24 mouse cellular contexts compared by ENCODE assay signal in the genomic region with DNA sequence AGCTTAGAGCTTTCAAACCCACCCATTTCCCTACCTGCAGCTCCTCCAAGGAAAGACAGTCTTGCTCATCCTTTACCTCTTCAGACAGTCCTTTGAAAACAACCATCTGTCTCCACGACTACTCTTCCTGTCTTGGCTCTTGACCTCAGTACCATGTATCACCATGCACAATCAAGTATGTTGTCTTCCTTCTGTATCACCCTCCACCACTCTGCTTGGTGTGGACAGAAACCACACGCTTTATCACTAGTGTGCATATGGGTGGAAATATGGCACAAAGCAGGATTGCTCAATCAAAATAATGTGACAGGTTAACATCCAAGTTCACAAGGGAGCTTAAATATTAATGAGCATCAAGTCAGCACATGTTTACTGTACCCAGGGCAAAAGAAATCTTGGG.
DNase-seq lines count a peak whose midpoint lies in the region; ATAC-seq and TF ChIP-seq lines count a peak whose summit lies in the region.
"Had no signal": no experiment of that assay in that cellular context is flagged by ENCODE, and none has a peak within 500 bp of the region (broad histone marks: within the 10 kb centered on the region; RNA-seq: fewer than 3 reads in every experiment).

No protein-coding gene starts in this region.

- no peak for TF ChIP-seq CTCF in liver, adult 2 months (IDR thresholded peaks at IDR 0.05; ENCODE audit: low read depth, low read length)
- TF ChIP-seq CTCF in liver, postnatal 0 days (IDR thresholded peaks at IDR 0.05; ENCODE audit: low read depth), result no peak

- H3K27ac ChIP-seq in liver, adult 2 months (replicated peaks; ENCODE audit: insufficient read depth, low read depth, low read length), result no peak overlapping the region
- no peak overlapping the region for H3K27ac ChIP-seq in liver, postnatal 0 days (ENCODE audit: low read depth)
- H3K27ac ChIP-seq: embryonic facial prominence, embryonic 10.5 days; embryonic facial prominence, embryonic 12.5 days; forebrain, embryonic 13.5 days; forebrain, embryonic 15.5 days had no signal

- H3K36me3 ChIP-seq in liver, adult 2 months (ENCODE audit: control insufficient read depth, insufficient read depth, low read length), result no peaks in the 10 kb centered on the region
- H3K36me3 ChIP-seq in liver, postnatal 0 days (replicated peaks; ENCODE audit: insufficient read depth, low read length), result no peaks in the 10 kb centered on the region
- H3K36me3 ChIP-seq: embryonic facial prominence, embryonic 10.5 days; embryonic facial prominence, embryonic 12.5 days; forebrain, embryonic 15.5 days; G1E had no signal

- no peaks in the 10 kb centered on the region for H3K27me3 ChIP-seq in liver, adult 2 months (ENCODE audit: control insufficient read depth, insufficient read depth, low read length)
- no peaks in the 10 kb centered on the region for H3K27me3 ChIP-seq in liver, postnatal 0 days (ENCODE audit: insufficient read depth, low read length)
- H3K27me3 ChIP-seq: embryonic facial prominence, embryonic 12.5 days; forebrain, embryonic 13.5 days; forebrain, embryonic 15.5 days; Patski had no signal

- WGBS in liver, adult 2 months, result 46% methylated on average over 2 of the region's 2 CpGs
- WGBS in liver, postnatal 0 days (ENCODE audit: insufficient replicate concordance), result 43% methylated on average over 2 of the region's 2 CpGs

- H3K9me3 ChIP-seq in liver, postnatal 0 days (ENCODE audit: low read length), result no peaks in the 10 kb centered on the region
- H3K9me3 ChIP-seq: embryonic facial prominence, embryonic 10.5 days; embryonic facial prominence, embryonic 12.5 days; forebrain, embryonic 13.5 days; forebrain, embryonic 15.5 days; G1E had no signal

- peaks cover 25% of the 10 kb centered on the region for H3K4me1 ChIP-seq in liver, adult 2 months (ENCODE audit: control insufficient read depth, insufficient read depth, low read length)
- H3K4me1 ChIP-seq in liver, postnatal 0 days (ENCODE audit: insufficient read depth), result peaks cover 12% of the 10 kb centered on the region
- H3K4me1 ChIP-seq: embryonic facial prominence, embryonic 12.5 days; forebrain, embryonic 13.5 days; forebrain, embryonic 15.5 days had no signal

- no peak for TF ChIP-seq POLR2A in liver, adult 2 months (IDR thresholded peaks at IDR 0.05; ENCODE audit: extremely low read depth, insufficient read depth, low read length)

- H3K79me2 ChIP-seq in liver, adult 2 months (ENCODE audit: control insufficient read depth, insufficient read depth, low read length), result no peaks in the 10 kb centered on the region

- H3K4me2 ChIP-seq in liver, postnatal 0 days (ENCODE audit: low read depth, low read length), result no peak overlapping the region
- H3K4me2 ChIP-seq: embryonic facial prominence, embryonic 12.5 days; forebrain, embryonic 13.5 days; forebrain, embryonic 15.5 days had no signal

- H3K9ac ChIP-seq in liver, adult 2 months (ENCODE audit: low read depth, low read length), result no peak overlapping the region
- no peak overlapping the region for H3K9ac ChIP-seq in liver, postnatal 0 days (replicated peaks)
- H3K9ac ChIP-seq: embryonic facial prominence, embryonic 12.5 days; forebrain, embryonic 13.5 days; forebrain, embryonic 15.5 days; forebrain, postnatal 0 days had no signal

- peak; percentile 81 for DNase-seq in liver, adult 2 months (ENCODE audit: extremely low read depth, low read depth, low spot score)
- no peak for DNase-seq in liver, postnatal 0 days
- DNase-seq in kidney, adult 8-10 months, result no peak
- no peak for DNase-seq in lung, postnatal 14 days
- no peak for DNase-seq in ovary, adult 18-20 months (ENCODE audit: low spot score)
- DNase-seq: adrenal gland, adult 8-10 months; adrenal gland, postnatal 14 days; adrenal gland, postnatal 36 days; cerebellum, adult 11-12 months; cerebellum, adult 2 months; cerebellum, adult 9-10 months; cerebellum, postnatal 10 days; cerebellum, postnatal 25 days; embryo, embryonic 11 days; forebrain, postnatal 0 days had no signal

- H3K4me3 ChIP-seq in liver, adult 2 months (ENCODE audit: insufficient read depth, low read depth, low read length), result no peak overlapping the region
- H3K4me3 ChIP-seq in liver, postnatal 0 days (ENCODE audit: low read depth, low read length), result no peak overlapping the region
- H3K4me3 ChIP-seq: embryonic facial prominence, embryonic 10.5 days; embryonic facial prominence, embryonic 12.5 days; forebrain, embryonic 13.5 days; forebrain, embryonic 15.5 days had no signal

- TF ChIP-seq EP300 in liver, postnatal 0 days (IDR thresholded peaks at IDR 0.05; ENCODE audit: low read depth), result no peak

- ATAC-seq in liver, postnatal 0 days, result no peak
- ATAC-seq in common myeloid progenitor, adult 5-6 weeks (replicated peaks; ENCODE audit: low read depth, poor library complexity, severe bottlenecking), result peak; percentile 61; the same call in 1 of the 2 replicates
- ATAC-seq in megakaryocyte, adult 5-6 weeks (ENCODE audit: poor library complexity, severe bottlenecking), result peak; percentile 39
- ATAC-seq: activated CD4-positive, CD25-positive, alpha-beta regulatory T cell, adult 4 months; forebrain, embryonic 13.5 days; forebrain, embryonic 15.5 days; forebrain, postnatal 0 days; Patski had no signal
